Mouse (Mus musculus) small intestine, adult 2 months (tissue): ENCODE measurements around the gene Gria1.

Experiments
- CTCF ChIP-seq: fragments of 200-500 bp; IDR thresholded peaks from 2 replicates; pipeline ENCODE4 v1.5.1; 2012; ENCODE audit warnings: low read depth, mild to moderate bottlenecking, control low read depth, inconsistent platforms, low read length, moderate library complexity, mixed read lengths; ENCODE audit not compliant: insufficient replicate concordance, insufficient read length; ENCODE audit errors: extremely low read depth
- POLR2A ChIP-seq: fragments of 200-500 bp; IDR thresholded peaks from 2 replicates; pipeline ENCODE4 v1.6.1; 2012; ENCODE audit warnings: low read depth, mild to moderate bottlenecking, control low read depth, inconsistent platforms, low read length, moderate library complexity

DNA sequence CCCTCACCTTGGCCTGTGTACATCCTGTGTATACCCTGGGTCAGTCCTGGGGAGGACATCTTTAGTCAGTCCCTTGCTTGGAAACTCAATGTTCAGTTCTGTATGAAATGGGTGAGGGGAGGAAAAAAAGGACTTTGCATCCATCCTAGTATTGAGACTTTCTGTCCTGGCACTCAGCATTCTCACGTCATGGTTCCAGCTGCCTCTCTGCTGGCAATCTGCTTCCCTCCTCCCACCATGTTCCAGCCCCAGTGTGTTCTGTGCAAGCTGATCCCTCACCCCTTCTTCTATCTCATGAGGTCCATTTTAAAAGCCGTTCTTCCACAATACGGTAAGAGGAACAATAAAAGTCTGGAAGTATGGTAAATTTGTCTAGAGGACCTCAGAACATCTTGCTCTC lies 308.2 kb downstream of the Gria1 start:
- TF ChIP-seq CTCF (no peak), POLR2A (no peak)
